Mouse (Mus musculus): ENCODE data around the gene Mylk.

DNA sequence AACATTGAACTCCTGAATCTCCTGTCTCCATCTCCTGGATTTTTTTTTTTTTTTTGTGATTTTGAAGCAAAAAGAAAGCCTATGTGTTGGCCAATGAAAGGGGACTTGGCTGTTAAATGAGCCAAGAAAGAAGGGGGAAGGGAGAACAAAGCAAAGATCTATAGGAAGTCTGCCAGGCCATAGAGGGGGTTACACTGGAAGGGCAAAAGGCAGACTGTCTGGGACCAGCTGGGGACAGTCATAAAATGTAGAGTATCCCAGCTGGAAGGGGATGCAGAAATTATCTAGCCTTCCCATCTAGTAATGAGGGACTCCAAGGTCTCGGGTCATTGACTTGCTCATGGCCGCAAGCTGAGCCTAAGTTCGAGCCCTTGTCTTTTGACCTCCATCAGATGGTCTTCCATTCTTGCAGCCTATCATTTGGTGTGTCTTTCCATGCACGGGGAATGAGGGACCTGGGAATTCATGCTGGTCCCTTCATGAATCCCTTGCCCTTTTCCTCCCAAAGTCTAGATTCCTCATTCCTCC is 172.4 kb downstream of the Mylk start:
- no peak for TF ChIP-seq CTCF (IDR thresholded peaks at IDR 0.05; ENCODE audit: low read depth, low read length)
- no peak for TF ChIP-seq POLR2A (IDR thresholded peaks at IDR 0.05; ENCODE audit: borderline replicate concordance, low read depth, low read length)
